Mouse (Mus musculus) retina, postnatal 7 days (tissue): ENCODE results near the gene Tprn.

ENCODE experiments used
- DNase-seq: peaks from one replicate; pipeline ENCODE4 v3.0.0-alpha.2; 2012; ENCODE audit warnings: low read depth, low spot score

Gene Tprn

GRCm38 (mm10) chr2:25292054-25292544 is 29.7 kb downstream of the Tprn start:
- no peak for DNase-seq

GRCm38 (mm10) chr2:25292856-25293255 is 30.4 kb downstream of the Tprn start:
- DNase-seq = peak; percentile 68

- no peak for DNase-seq
Observed at GRCm38 (mm10) chr2:25293706-25294105, 31.3 kb downstream of the Tprn start.

- DNase-seq = no peak
Observed at GRCm38 (mm10) chr2:25297093-25297492, 34.7 kb downstream of the Tprn start.

GRCm38 (mm10) chr2:25298046-25298445 is 35.6 kb downstream of the Tprn start:
- DNase-seq = no peak

GRCm38 (mm10) chr2:25303452-25303851 is 41.0 kb downstream of the Tprn start:
- DNase-seq = no peak

GRCm38 (mm10) chr2:25303931-25304656 is 41.7 kb downstream of the Tprn start:
- no peak for DNase-seq

- no peak for DNase-seq
Observed at GRCm38 (mm10) chr2:25304657-25305541, 42.5 kb downstream of the Tprn start.

- DNase-seq = no peak
Observed at GRCm38 (mm10) chr2:25305587-25306359, 43.4 kb downstream of the Tprn start.

GRCm38 (mm10) chr2:25310180-25310579 is 47.8 kb downstream of the Tprn start:
- no peak for DNase-seq

GRCm38 (mm10) chr2:25310969-25311368 is 48.6 kb downstream of the Tprn start:
- DNase-seq = no peak

- no peak for DNase-seq
Observed at GRCm38 (mm10) chr2:25311491-25311891, 49.1 kb downstream of the Tprn start.

- DNase-seq = peak; percentile 24
Observed at GRCm38 (mm10) chr2:25318119-25318966, 55.9 kb downstream of the Tprn start.

- peak; percentile 54 for DNase-seq
Observed at GRCm38 (mm10) chr2:25318971-25319773, 56.8 kb downstream of the Tprn start, which contains the start of gene Grin1. Gene Grin1, minus strand, starts transcription at chr2:25319187.
